Mouse (Mus musculus): ENCODE measurements around the gene March8.
"Not testable (repeated sequence)": the region's sequence is repeated elsewhere in the genome, so short reads cannot be mapped to it uniquely, and the experiment has no call there.

Gene March8

GRCm38 (mm10) chr6:116337835-116338501, at the start of gene March8:
Gene March8 (plus strand): TSS chr6:116338024.
- peak; percentile 90 for DNase-seq

- no peak for DNase-seq
These were observed 26.4 kb upstream of the March8 start for GRCm38 (mm10) chr6:116311411-116311810.

- no peak for DNase-seq
These were observed 18.6 kb upstream of the March8 start for GRCm38 (mm10) chr6:116319259-116319658.

- DNase-seq = no peak
These were observed 11.2 kb upstream of the March8 start for GRCm38 (mm10) chr6:116326641-116327040.

GRCm38 (mm10) chr6:116331396-116331795, 6.4 kb upstream of the March8 start:
- DNase-seq = no peak

GRCm38 (mm10) chr6:116337466-116337834, 374 bp upstream of the March8 start:
- no peak for DNase-seq

- no peak for DNase-seq
These were observed 696 bp downstream of the March8 start for GRCm38 (mm10) chr6:116338520-116338919.

GRCm38 (mm10) chr6:116339088-116339487, 1.3 kb downstream of the March8 start:
- no peak for DNase-seq

- DNase-seq = no peak
These were observed 2.7 kb downstream of the March8 start for GRCm38 (mm10) chr6:116340521-116340920.

GRCm38 (mm10) chr6:116347953-116348352, 10.1 kb downstream of the March8 start:
- DNase-seq = no peak

GRCm38 (mm10) chr6:116349997-116350396, 12.2 kb downstream of the March8 start:
- no peak for DNase-seq

GRCm38 (mm10) chr6:116350643-116351042, 12.8 kb downstream of the March8 start:
- no peak for DNase-seq

- DNase-seq = no peak
These were observed 13.7 kb downstream of the March8 start for GRCm38 (mm10) chr6:116351534-116351933.

- DNase-seq = no peak
These were observed 15.6 kb downstream of the March8 start for GRCm38 (mm10) chr6:116353428-116353827.

- not testable (repeated sequence) for DNase-seq
These were observed 18.6 kb downstream of the March8 start for GRCm38 (mm10) chr6:116356311-116356947.

GRCm38 (mm10) chr6:116356948-116357325, 19.1 kb downstream of the March8 start:
- no peak for DNase-seq

- no peak for DNase-seq
These were observed 20.2 kb downstream of the March8 start for GRCm38 (mm10) chr6:116358056-116358455.

- DNase-seq = no peak
These were observed 21.4 kb downstream of the March8 start for GRCm38 (mm10) chr6:116359256-116359655.

GRCm38 (mm10) chr6:116361463-116361862, 23.6 kb downstream of the March8 start:
- no peak for DNase-seq

- no peak for DNase-seq
These were observed 24.2 kb downstream of the March8 start for GRCm38 (mm10) chr6:116361993-116362392.

GRCm38 (mm10) chr6:116367971-116368370, 30.1 kb downstream of the March8 start:
- DNase-seq = no peak

GRCm38 (mm10) chr6:116369811-116370210, 32.0 kb downstream of the March8 start:
- DNase-seq = no peak

- DNase-seq = no peak
These were observed 32.6 kb downstream of the March8 start for GRCm38 (mm10) chr6:116370216-116370976.

GRCm38 (mm10) chr6:116371500-116371899, 33.7 kb downstream of the March8 start:
- DNase-seq = no peak

Measured in cerebellum, adult 9-10 months (tissue).